Mouse (Mus musculus) right cerebral cortex, adult 2 months (tissue): ENCODE results near the gene Bcas3.

ENCODE experiments used
- DNase-seq, 2 experiments: peaks; one replicate each; pipeline ENCODE4 v3.0.0; 2021 to 2022; ENCODE audit warnings: low spot score in 2 of 2

Gene Bcas3

DNA sequence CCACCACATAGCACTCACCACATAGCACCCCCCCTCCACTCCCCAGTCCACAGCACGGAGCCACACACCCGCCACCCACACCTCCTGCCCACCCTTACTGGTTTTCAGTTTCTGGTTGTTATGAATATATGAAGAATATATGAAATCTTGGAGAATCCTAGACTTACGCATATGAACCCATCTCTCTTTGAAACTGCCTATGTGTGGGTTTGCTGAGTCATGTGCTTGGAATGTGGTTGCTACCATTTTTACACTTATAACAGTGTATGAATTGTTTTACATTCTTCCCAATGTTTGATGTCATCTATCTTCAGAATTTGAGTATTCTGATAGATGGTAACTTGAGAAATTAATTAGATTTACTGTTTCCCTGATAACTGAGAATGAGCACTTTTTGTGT, 26.1 kb downstream of the Bcas3 start:
- DNase-seq, result peak; percentile 12 to 16

DNA sequence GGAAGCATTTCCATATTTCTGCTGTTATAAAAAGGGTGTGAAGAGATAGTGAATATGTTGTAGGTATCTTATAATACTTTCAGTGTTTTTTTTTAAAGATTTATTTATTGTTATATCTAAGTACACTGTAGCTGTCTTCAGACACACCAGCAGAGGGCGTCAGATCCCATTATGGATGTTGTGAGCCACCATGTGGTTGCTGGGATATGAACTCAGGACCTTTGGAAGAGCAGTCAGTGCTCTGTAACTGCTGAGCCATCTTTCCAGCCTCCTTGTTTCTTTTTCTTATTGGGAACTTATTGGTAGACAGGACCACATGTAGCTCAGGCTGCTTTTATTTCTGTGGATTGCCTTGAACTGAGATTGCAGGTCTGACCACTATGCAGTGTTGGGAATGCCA, 27.1 kb downstream of the Bcas3 start:
- DNase-seq, result no peak

DNA sequence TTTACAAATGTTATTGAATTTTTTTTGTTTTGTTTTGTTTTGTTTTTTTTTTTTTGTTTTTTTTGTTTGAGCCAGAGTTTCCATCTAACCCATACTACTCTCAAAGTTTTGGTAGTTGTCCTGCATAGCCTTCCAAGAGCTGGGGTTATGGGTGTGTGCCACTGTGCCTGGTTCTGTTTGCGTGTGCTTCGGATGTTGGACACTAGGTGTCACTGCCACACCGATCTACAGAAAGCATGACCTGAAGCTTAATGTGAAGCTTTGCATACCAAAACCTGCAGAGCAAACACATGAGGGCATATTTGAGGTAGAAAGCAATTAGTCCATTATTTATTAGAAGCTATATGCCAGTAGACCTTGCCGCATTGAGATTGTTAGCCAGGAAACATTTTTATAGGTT, 29.1 kb downstream of the Bcas3 start:
- DNase-seq, result peak; percentile 78 to 82

DNA sequence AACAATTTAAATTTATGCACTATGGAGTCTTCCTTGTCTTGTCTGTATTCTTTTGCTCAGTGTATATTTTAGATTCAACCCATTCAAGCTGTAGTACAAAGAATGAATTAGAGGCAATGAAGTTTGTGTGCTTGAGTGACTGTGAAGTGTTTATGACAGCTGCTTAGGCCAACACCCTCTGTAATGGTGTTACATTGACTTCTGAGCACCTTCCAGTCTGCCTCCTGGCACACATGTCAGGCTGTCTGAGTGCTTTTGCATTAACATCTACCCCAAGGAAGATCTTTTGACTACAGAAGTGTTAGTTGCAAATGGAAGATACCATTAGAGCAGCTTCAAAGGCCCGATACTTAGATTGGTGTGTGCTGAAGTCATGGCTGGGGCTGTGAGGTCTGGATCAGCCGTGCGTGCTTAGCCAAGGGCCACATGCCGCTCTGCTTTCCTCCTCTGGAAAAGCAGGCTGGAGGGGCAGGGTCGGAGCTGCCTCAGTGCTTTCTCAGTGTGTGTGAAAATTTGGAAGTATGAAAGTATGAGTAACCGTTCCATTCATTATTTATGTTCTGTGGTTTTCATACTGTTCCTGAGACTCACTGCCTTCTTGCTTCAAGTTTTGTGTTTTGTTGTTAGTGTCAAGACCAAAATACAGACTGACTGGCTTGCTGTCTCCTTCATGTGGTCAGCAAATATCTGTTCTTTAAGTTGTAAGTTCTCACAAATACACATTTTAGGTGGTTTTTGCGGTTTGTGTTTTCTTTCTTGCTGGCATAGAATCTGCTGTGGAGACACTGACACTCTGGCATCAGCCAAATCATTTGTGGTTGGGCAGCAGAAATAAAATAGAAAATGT, 31.2 kb downstream of the Bcas3 start:
- DNase-seq, result no peak

DNA sequence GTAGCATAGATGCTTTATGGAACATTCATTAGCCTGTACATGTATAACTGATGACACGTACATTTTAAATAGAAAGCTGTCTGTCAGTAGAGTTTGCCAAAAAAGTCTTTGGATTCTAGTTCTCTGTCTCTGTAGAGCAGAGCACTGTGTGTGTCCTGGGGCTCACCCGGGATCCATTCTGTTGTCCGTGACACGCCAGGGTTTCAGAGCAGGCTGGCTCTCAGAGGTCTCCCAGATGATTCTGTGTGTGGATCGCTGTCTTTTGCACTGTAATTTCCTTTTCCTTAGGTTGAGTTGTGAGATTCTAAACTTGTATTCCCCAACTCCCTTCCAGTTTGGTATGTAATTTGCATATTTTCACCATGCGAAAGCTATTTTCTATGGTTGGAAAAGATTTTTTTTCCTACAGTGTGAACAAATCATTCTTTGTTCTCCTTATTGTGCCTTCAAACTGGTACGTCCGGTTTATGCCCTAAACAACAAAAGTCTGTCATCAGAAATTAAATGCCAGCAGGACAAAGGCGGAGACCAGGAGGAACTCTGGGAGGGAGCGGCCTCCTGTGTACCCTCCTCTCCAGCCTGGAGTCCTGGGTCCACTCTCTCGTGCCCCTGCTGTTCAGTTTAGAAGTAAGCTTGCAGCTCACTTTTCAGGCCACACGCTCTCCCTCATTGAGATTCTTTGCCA, 39.4 kb downstream of the Bcas3 start:
- DNase-seq, result no peak

DNA sequence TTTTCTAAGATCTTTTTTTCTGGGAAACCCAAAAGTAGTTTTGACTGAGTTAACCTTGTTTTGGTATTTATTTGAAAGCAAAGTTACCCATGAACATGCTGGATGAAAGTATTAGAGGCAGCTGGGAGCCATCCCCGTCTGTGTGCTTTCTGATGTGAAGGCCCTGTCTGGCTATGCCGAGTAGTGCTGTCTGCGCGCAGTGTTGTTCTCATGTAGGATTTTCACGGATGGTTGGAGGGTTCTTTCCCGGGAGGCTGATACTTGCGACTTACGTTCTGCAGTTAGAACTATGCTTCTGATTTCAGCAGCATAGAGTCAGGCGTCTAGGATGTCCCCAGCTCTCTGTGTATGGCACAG, 39.9 kb downstream of the Bcas3 start:
- no peak for DNase-seq

DNA sequence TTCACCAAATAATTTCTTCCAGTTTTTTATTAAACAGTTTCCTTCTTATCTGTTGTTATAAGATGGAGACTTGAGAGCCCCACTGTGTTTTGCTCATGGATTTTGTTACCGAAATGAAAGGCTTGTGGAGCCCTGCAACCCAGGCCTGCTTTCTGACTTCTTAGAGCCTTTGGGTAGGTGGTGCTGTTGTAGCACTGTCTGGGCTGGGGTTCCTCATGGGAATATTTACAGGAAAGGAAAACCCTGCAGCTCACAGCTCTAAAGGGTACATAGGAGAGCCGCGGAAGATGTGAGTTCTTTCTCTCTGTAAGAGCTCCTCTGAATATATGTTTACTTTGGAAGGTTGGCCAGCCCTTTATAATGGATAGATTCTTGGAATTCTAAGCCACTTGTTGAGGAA, 41.0 kb downstream of the Bcas3 start:
- DNase-seq, result no peak

DNA sequence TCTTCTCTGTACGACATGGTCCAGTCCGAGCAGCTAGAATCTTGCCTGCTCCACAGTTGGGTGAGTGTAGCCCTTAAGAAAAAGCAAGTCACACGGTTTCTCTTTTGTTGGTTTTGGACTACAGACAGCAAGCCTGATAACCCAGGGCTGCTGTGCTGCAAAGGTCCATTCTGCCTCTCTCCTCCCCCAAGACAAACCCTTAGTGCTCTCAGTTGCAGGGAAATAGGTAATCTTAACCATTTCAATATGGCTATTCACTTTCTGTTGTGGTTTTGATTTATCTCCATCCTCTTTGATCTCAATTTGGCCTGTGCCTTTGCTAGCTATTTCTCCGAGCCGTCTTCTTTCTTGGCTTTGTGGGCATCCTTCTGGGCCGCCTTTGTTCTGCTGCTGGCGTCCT, 42.4 kb downstream of the Bcas3 start:
- DNase-seq, result no peak

DNA sequence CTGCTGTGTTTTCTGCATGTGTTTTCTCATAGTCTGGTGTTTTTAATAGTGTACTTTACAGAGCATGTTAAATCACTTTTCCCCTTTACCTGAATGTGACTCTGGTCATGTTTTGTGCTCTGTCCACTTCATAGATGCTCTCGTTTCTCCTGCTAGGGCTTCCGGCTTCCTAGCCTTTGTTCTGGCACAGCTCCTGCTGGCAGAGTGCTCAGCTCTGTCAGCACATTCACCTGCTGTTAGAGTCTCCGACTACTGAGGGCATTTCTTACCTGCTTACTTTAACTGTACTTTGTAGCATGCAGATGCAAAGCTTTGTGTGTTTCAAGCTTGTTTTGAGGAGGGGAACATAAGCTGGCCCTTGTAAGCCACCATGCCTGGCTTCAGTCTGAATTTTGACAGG, 53.6 kb downstream of the Bcas3 start:
- DNase-seq, result no peak

DNA sequence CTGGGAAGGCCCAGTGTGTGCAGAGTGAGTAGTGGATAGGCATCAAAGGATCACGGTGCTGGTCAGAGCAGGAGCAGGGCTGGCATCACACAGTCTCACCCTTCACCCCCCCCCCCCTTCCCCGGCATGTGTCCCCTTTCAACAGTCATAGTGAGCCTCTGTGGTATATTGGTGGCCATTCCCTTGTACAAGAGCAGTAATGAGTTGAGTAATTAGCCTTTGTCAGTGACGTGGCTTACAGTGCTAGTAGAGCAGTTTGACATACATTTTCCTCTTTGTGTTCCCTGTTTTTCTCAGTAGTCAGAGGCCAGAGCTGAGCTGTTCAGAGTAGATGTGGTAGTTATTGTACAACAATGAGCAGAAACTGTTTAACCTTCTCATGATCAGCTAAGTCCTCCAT, 54.7 kb downstream of the Bcas3 start:
- no peak for DNase-seq

DNA sequence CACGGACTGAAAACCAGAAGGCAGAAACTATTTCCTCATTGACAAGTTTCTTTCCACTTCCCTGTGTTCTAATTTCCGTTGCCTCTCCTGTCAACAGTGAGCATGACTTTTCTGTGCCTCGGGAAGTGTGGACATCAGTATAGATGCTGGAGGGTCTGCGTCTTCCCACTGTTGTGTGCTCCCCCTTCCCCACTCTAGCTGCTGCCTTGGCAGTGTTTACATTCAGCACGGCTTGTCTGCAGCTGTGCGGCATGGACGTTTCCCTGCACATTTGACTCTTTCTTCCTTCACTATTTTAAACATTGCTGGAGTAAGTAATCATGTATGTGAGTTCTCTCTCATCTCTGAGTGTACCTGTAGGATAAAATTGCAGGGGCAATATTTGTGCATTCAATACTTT, 59.4 kb downstream of the Bcas3 start:
- DNase-seq, result no peak

DNA sequence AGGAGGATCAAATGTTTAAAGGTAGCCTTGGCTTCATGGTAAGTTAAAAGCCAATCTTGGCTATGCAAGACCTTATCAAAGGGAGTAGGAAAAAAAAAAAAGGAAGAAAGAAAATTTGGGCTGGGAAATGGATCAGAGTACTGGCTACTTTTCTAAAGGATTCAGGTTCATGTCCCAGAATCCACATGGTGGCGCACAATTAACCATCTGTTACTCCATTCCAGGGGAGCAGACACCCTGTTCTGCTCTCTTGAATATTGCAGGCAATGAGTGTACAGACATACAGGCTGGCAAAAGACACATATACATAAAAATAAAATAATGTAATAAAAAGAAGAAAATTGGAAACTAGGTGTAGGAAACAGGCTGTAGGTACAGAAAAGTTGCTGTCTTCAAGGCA, 61.5 kb downstream of the Bcas3 start:
- no peak for DNase-seq

DNA sequence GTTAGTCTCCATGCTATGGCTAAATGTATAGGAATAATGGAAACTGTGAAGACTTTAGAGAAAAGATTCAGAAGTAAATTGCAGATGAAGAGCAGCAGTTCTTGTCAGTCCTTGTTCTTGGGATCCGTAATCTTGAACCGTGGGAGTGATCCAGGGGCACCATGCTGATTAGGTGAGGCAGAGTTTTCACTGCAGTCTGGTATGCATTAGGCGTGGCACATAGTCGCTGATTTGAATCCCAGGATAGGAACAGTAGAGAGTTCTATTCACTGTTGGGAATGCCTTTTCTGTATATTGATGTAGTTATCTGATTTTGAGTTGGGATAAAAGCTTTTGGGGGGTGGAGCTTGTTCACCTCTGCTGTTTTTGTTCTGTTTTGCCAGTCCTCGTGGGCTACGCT, 74.4 kb downstream of the Bcas3 start:
- DNase-seq, result no peak

DNA sequence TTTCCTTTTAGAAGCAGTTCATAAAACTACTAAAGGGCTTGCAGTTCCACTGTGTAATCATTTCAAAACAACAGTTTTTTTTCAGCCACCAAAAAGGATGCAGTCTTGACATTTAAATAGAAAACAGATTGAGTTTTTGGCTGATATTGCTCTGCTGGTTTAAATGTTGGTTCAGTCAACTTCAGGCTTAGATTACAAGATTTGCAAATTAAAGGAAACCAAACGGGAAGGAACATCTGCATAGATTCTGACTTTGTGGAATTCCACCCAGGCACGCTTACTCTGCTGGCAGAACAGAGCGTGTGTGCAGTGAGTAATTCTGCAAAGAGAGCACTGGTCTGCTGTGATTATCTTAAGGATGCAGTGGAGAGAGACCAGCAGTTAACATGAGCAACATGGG, 75.3 kb downstream of the Bcas3 start:
- peak; percentile 11 to 22 for DNase-seq

DNA sequence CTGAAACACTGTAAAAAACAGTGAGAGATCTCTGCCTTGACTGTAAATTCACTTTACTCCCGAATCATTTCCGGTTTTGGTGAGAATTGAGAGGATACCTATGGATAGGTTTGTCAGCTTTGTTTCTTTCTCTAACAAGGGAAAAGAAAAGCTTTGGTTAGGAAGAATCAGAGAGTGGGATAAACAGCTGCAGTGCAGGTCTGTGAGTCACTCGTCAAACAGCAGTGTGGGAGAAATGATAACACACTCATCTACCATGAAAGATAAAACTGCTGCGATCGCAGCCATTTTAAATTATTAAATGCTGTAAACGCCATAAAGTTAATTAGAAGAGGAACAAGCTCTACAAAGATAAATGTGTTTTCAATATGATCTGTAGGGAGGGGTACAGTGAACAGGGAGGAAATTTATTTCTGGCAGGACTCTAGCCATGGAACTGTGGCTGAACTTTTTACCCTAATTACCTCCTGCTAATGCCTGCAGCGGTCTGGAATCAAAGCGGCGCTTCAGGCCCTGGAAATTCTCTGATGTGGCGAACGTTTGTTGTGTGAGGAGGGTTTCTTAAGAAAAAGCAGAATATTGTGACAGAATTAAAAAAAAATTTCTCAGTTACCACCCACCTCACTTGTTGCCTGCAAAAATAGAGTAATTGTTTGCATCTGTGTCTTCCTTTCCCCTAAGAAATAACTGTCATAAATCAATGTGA, 77.9 kb downstream of the Bcas3 start:
- DNase-seq, result no peak

DNA sequence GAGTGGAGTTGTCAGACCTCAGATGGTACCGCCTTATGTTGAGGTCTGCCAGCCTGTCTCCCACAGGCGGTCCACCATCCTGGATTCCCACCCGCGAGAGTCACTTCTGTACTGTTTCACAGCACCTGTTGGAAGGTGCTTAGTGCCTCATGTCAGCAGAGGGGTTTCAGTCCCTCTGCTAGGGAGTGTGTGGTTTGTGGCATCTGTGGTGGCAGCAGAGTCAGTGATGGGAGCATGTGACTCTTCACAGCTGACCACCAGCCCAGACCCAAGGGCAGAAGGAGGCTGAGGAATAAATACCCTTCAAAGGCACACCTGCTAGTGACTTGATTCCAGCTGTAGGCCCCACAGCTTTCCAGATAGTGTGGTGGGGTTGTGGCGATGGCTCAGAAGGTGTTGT, 94.4 kb downstream of the Bcas3 start:
- no peak for DNase-seq

DNA sequence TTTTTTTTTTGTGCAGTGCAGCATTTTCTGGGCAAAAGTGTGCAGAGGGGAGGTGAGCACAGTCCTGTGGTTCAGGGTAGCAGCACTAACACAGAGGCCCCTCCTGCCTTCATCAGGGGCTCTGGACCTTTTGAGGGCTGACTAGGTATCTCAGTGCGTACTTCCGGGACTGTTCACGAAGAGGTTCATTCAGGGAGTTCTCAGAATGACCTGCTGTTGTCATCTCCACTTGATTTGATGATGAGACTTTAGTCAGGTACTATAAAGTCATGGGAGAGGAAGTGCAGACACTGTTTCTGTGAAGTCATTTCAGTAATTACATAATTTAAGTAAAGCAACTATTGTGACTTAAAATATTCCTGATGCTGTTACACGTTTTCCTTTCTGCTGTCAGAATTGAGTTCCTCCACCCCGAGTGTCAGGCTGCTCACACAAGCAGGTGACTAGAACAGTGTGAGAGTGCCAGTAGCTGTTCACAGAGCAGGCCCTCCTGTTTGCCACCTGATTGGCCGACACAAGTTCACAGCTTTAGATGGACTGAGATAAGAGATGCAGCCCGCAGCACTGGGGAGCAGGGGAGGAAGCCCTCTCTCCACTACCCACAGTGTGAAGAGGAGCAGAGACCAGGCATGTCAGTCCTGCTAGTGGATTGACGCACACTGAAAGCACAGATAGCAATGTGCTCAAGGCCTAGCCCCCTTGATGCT, 100.8 kb downstream of the Bcas3 start:
- DNase-seq, result no peak

DNA sequence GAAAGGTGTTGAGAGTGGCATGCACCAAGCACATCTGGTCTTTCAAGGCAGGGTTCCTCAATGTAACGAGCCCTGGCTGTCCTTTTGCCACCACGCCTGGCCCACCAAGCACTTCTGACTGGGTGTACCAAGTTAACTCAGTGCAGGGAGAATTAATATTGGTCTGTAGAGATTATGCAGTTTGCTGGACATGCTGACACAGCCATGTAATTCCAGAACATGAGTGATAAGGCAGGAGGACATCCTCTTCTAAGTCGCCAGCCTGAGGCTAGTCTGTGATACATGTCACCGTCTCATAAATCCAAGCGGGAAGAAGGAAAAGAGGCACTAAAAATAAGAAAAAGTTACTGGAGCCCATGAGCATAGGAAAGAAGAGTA, 101.3 kb downstream of the Bcas3 start:
- DNase-seq, result no peak

DNA sequence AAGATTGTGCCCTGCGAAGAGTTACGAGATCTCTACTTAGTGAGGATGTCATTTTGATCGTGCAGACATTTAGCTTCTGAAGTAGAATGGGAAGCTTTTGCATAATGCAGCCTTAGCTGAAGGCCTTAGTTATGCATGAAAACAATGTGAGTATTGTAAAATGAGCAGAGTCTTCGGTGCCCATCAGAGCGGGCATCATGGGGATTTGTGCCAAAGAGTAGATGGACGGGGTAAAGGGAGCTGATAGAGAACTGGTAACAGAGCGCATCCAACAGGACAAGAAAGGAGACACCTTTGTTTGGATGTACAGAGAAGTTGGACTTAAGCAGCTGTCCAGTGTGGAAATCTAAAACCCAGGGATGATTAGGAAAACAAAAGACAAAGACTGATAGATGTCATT, 108.6 kb downstream of the Bcas3 start:
- DNase-seq, result no peak

DNA sequence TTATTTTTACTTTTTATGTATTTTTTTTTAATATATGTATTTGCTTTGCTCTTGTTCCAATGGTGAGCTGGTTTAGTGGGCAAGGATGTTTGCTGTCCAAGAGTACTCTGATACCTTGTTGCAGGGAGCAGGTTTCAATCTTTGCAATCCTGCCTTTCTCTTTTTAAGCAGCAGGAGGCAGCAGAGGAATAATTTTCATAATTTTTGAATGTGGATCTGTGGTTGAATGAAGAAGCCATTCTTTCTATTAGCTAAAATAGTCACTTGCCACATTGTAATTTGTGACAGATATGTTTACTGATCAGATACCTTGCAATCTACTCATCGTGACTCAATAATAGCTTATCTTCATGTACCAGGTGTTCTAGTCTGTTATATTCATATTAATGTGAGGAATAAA, 116.6 kb downstream of the Bcas3 start:
- peak; percentile 75 to 76 for DNase-seq

DNA sequence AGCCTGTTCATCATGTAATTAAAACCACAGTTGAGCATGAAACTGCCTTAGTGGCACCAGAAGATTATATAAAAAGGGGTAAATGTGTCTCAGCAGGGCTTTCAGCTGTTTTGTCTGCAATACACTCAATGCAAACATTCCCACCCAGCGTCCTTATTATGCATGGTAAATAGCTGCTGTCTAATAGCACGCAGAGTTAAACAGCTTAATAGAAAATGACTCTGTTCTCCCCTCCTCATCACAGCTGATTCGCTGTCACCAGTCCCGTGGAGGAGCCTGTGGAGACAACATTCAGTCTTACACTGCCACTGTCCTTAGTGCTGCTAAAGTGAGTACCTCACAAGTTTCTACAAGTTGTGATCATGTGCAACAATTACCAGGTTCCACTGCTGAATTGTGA, 117.5 kb downstream of the Bcas3 start:
- DNase-seq, result no peak

DNA sequence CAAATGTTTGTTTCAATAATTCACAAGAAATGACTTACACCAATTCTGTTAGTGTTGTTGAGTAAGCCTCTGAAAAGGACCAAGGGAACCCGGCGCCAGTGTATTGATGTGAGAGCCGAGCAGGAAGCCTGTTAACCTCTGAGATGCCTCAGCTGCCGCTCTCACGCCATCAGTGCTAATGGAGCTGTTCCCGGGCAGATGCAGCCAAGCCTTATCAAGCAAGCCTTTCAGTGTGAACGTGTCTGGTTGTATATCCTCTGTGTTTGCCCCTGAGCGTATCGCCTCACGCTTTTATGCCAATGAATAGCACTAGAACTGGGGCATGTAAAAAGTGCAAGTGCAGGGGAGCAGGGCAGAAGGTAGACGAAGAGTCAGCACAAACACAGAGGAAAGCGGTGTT, 121.4 kb downstream of the Bcas3 start:
- no peak for DNase-seq
